Mouse (Mus musculus) left cerebral cortex, postnatal 10 days (tissue): ENCODE results near the gene Srp72. TPM values are rescaled to one million over a fixed set of nuclear protein-coding genes. Genes with fewer than 3 reads are reported as not detected.
"Not testable (repeated sequence)": the region's sequence is repeated elsewhere in the genome, so short reads cannot be mapped to it uniquely, and the experiment has no call there.

Experiments
- DNase-seq, 2 experiments: peaks; one replicate each; pipeline ENCODE4 v3.0.0; 2021 to 2022; ENCODE audit warnings: low spot score in 2 of 2, mixed read lengths in 1 of 2; ENCODE audit errors: extremely low spot score in 1 of 2
- intact Hi-C: fragments of 180-260 bp; cut with DNase I; formaldehyde crosslinking; loops from one replicate; pipeline ENCODE4 v1.15.1; 2025
- total RNA-seq, 2 experiments: library from RNA; stranded (reverse); gene quantifications; 2 replicates each; pipeline ENCODE4 v1.2.3; 2021

Srp72 gene
- total RNA-seq, 2 experiments from 2014 or later, result 121 to 126 TPM

- intact Hi-C loops, result no loop called here
- DNase-seq, result no peak
These were observed 16.5 kb upstream of the Srp72 start for GRCm38 (mm10) chr5:76957954-76958353.

- intact Hi-C loops, result no loop called here
These were observed 14.9 kb upstream of the Srp72 start for GRCm38 (mm10) chr5:76959587-76959986.

GRCm38 (mm10) chr5:76962545-76962944, 11.9 kb upstream of the Srp72 start:
- no peak for DNase-seq
- intact Hi-C loops, result no loop called here

More at GRCm38 (mm10) chr5:76959587-76959986, 14.9 kb upstream of the Srp72 start:
- DNase-seq, result no peak

- intact Hi-C loops, result no loop called here
- no peak for DNase-seq
These were observed 9.8 kb upstream of the Srp72 start for GRCm38 (mm10) chr5:76964651-76965050.

GRCm38 (mm10) chr5:76969250-76969649, 5.2 kb upstream of the Srp72 start:
- DNase-seq, result no peak
- intact Hi-C loops, result no loop called here

- intact Hi-C loops, DNase-seq: not testable (repeated sequence)
These were observed 3.4 kb upstream of the Srp72 start for GRCm38 (mm10) chr5:76971115-76971514.

GRCm38 (mm10) chr5:76973488-76973887, 995 bp upstream of the Srp72 start:
- intact Hi-C loops, result no loop called here
- no peak for DNase-seq

- DNase-seq, result no peak
- intact Hi-C loops, result no loop called here
These were observed 303 bp upstream of the Srp72 start for GRCm38 (mm10) chr5:76974207-76974553.

GRCm38 (mm10) chr5:76975736-76976135, 1.3 kb downstream of the Srp72 start:
- no peak for DNase-seq

GRCm38 (mm10) chr5:76984015-76984414, 9.5 kb downstream of the Srp72 start:
- intact Hi-C loops, result no loop called here
- DNase-seq, result no peak

More at GRCm38 (mm10) chr5:76975736-76976135, 1.3 kb downstream of the Srp72 start:
- intact Hi-C loops, result no loop called here

- intact Hi-C loops, result loop anchor here (10.0 kb wide), 1 partner anchor 334 kb away; no protein-coding TSS in a partner anchor
- no peak for DNase-seq
These were observed 16.3 kb downstream of the Srp72 start for GRCm38 (mm10) chr5:76990789-76991188.

GRCm38 (mm10) chr5:76993174-76993814, 18.8 kb downstream of the Srp72 start:
- DNase-seq, result no peak
- intact Hi-C loops, result loop anchor here (10.0 kb wide), 1 partner anchor 332 kb away; no protein-coding TSS in a partner anchor

- intact Hi-C loops, result loop anchor here (5.0 to 10.0 kb wide), 4 partner anchors 74 to 326 kb away; no protein-coding TSS in a partner anchor
- peak in 1 of 2 experiments; percentile 34 for DNase-seq
These were observed 23.9 kb downstream of the Srp72 start for GRCm38 (mm10) chr5:76998416-76998815.

GRCm38 (mm10) chr5:77001192-77001591, 26.7 kb downstream of the Srp72 start:
- intact Hi-C loops, result no loop called here
- DNase-seq, result peak in 1 of 2 experiments; percentile 26

GRCm38 (mm10) chr5:77004051-77004821, 29.8 kb downstream of the Srp72 start, which contains the start of gene Arl9:
Arl9 (plus strand) TSS chr5:77004055.
- intact Hi-C loops, result no loop called here
- DNase-seq, result no peak

- intact Hi-C loops, result no loop called here
- no peak for DNase-seq
These were observed 35.9 kb downstream of the Srp72 start for GRCm38 (mm10) chr5:77010352-77010751.

- intact Hi-C loops, result no loop called here
- no peak for DNase-seq
These were observed 36.6 kb downstream of the Srp72 start for GRCm38 (mm10) chr5:77011082-77011481.

GRCm38 (mm10) chr5:77013171-77013570, 38.7 kb downstream of the Srp72 start:
- no peak for DNase-seq
- intact Hi-C loops, result no loop called here

- intact Hi-C loops, result no loop called here
- peak; percentile 50 to 88 for DNase-seq
These were observed 41.3 kb downstream of the Srp72 start, which contains the start of gene Thegl for GRCm38 (mm10) chr5:77015544-77016482. Thegl (plus strand) TSS chr5:77016023.
